Mouse (Mus musculus): ENCODE measurements around the gene Gm49403.

DNA sequence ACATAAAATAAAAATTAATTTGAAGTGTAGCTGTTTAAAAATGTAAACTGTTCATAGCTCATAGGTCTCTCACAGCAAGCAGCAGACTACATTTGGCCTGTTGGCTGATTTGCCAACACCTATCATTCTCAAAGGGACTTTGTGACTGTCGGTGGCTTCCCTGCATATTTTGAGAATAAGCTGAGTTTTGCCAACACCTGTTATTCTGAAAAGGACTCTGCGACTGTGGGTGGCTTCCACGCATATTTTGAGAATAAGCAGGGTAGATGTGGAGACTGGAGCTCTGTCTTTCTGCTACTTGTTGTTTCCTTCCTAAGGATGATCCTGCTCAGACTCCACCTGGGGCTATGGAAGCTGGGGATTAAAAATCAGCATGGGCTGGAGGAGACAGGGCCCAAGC is 30.6 kb upstream of the Gm49403 start:
- TF ChIP-seq CTCF (IDR thresholded peaks at IDR 0.05; ENCODE audit: low read depth, low read length) = no peak
- TF ChIP-seq GATA1 (IDR thresholded peaks at IDR 0.05; ENCODE audit: borderline replicate concordance, low read length) = no peak
- no peak for TF ChIP-seq TAL1 (conservative IDR thresholded peaks at IDR 0.05; ENCODE audit: low read depth, low read length)
- no peak for TF ChIP-seq POLR2AphosphoS5 (IDR thresholded peaks at IDR 0.05; ENCODE audit: insufficient replicate concordance, low read depth, low read length)

Data from G1E (cell line).